Mouse (Mus musculus) forebrain, embryonic 15.5 days (tissue): ENCODE results near the gene Myo9b. TPM values are rescaled to one million over a fixed set of nuclear protein-coding genes. Genes with fewer than 3 reads are reported as not detected.
"Not testable (repeated sequence)": the region's sequence is repeated elsewhere in the genome, so short reads cannot be mapped to it uniquely, and the experiment has no call there.

Experiments
- ATAC-seq: fragments of 200-750 bp; cut with Nextera tagmentation; replicated peaks from 2 replicates; pipeline ENCODE4 v1.8.0; 2017; ENCODE audit warnings: mild to moderate bottlenecking, moderate TSS enrichment, moderate library complexity
- H3K27ac ChIP-seq: fragments of 300-500 bp; sonication (generic); replicated peaks from 2 replicates; pipeline ENCODE4 v1.5.1; 2015; ENCODE audit warnings: mild to moderate bottlenecking, inconsistent platforms
- H3K27me3 ChIP-seq: fragments of 300-500 bp; sonication (generic); 2 replicates; pipeline ENCODE4 v1.6.1; 2015; ENCODE audit warnings: inconsistent platforms
- H3K36me3 ChIP-seq: fragments of 300-500 bp; sonication (generic); 2 replicates; pipeline ENCODE4 v1.6.1; 2015; ENCODE audit warnings: mild to moderate bottlenecking, inconsistent platforms
- H3K4me1 ChIP-seq: fragments of 300-500 bp; sonication (generic); 2 replicates; pipeline ENCODE4 v1.6.1; 2015; ENCODE audit warnings: inconsistent platforms
- H3K4me2 ChIP-seq: fragments of 300-500 bp; sonication (generic); replicated peaks from 2 replicates; pipeline ENCODE4 v1.6.1; 2015; ENCODE audit warnings: mild to moderate bottlenecking, inconsistent platforms
- H3K4me3 ChIP-seq: fragments of 300-500 bp; sonication (generic); 2 replicates; pipeline ENCODE4 v1.5.1; 2015; ENCODE audit warnings: mild to moderate bottlenecking, inconsistent platforms
- H3K9ac ChIP-seq: fragments of 300-500 bp; sonication (generic); replicated peaks from 2 replicates; pipeline ENCODE4 v1.6.1; 2015; ENCODE audit warnings: mild to moderate bottlenecking, inconsistent platforms
- H3K9me3 ChIP-seq: fragments of 300-500 bp; sonication (generic); 2 replicates; pipeline ENCODE4 v1.6.1; 2016; ENCODE audit warnings: inconsistent platforms
- WGBS: fragments of 180-500 bp; shearing (Covaris S2); methylation state at CpG from one replicate; pipeline ENCODE4 v1.1.7; 2015; ENCODE audit warnings: mixed read lengths; 5-methylcytosine and 5-hydroxymethylcytosine counted together
- polyA plus RNA-seq: library from polyadenylated mRNA; unstranded; fragments of >200 nt; fragmentation: Nextera tagmentation; extraction: Ambion mirVana; gene quantifications from 2 replicates; pipeline ENCODE4 v1.2.1, GENCODE M21; 2015

Myo9b gene
- polyA plus RNA-seq, 1 experiment from 2014 or later: 20.0 TPM

GRCm38 (mm10) chr8:71299716-71300115 lies 27.2 kb downstream of the Myo9b start:
- peaks cover 18% of the 10 kb centered on the region; the same call in 1 of the 2 replicates for H3K36me3 ChIP-seq
- WGBS: 99% methylated on average over 3 of the region's 3 CpGs

DNA sequence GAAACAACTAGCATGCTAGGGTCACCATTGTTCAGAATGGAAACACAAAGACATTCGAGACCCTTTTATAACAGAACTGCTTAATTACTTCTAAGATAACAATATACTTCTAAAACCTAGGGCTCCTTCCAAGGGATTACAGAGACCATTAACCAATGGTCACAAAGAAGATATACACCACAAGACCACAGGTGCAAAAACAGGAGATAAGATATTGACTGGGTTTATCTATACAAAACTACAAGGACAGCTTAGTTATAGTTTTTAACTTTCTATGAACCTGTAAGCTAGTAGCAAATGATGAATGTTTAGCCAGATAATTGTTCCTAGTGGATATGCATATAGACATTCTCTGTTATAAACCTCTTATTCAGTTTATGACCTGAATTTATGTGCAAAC lies 30.3 kb downstream of the Myo9b start:
- ATAC-seq: no peak
- Histone ChIP-seq H3K9ac (no peak overlapping the region), H3K36me3 (peaks cover 13% of the 10 kb centered on the region; the same call in 1 of the 2 replicates), H3K4me1 (no peaks in the 10 kb centered on the region), H3K9me3 (no peaks in the 10 kb centered on the region), H3K27me3 (no peaks in the 10 kb centered on the region), H3K27ac (no peak overlapping the region), H3K4me3 (no peak overlapping the region), H3K4me2 (no peak overlapping the region)
- WGBS: 98% methylated on average over 1 of the region's 1 CpGs

More at GRCm38 (mm10) chr8:71299716-71300115, 27.2 kb downstream of the Myo9b start:
- no peaks in the 10 kb centered on the region for H3K9me3 ChIP-seq
- no peaks in the 10 kb centered on the region for H3K27me3 ChIP-seq
- H3K4me1 ChIP-seq: no peaks in the 10 kb centered on the region
- no peak for ATAC-seq
- H3K4me2 ChIP-seq: no peak overlapping the region
- H3K9ac ChIP-seq: no peak overlapping the region
- H3K27ac ChIP-seq: no peak overlapping the region
- no peak overlapping the region for H3K4me3 ChIP-seq

DNA sequence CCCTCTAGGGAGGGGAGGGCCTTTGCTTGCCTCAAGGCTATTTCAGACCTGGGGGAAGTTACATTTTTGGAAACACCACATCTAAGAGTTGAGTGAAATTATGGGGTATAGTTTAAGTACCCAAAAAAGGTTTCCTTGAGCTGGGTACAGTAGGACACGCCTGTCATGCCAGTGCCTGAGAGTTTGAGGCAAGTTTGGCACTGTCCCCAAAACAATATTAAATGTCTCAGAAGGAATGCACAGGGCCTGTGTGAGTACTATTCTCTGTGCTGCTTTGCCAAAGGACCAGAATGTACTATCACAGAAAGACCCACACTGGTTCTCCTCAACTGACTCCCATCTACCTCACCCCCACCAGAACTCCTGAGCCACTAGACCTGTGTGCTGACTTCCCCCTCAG lies 31.1 kb downstream of the Myo9b start:
- Histone ChIP-seq H3K4me1 (no peaks in the 10 kb centered on the region), H3K4me2 (no peak overlapping the region), H3K36me3 (peaks cover 7% of the 10 kb centered on the region; the same call in 1 of the 2 replicates), H3K4me3 (no peak overlapping the region), H3K27ac (no peak overlapping the region), H3K9me3 (no peaks in the 10 kb centered on the region), H3K27me3 (no peaks in the 10 kb centered on the region), H3K9ac (no peak overlapping the region)
- no peak for ATAC-seq
- WGBS: 83% methylated on average over 1 of the region's 1 CpGs

- no peak for ATAC-seq
- Histone ChIP-seq H3K9ac (no peak overlapping the region), H3K27ac (no peak overlapping the region), H3K27me3 (no peaks in the 10 kb centered on the region), H3K36me3 (peaks cover 7% of the 10 kb centered on the region; the same call in 1 of the 2 replicates), H3K4me1 (no peaks in the 10 kb centered on the region), H3K4me2 (no peak overlapping the region), H3K4me3 (no peak overlapping the region), H3K9me3 (no peaks in the 10 kb centered on the region)
- 76% methylated on average over 1 of the region's 1 CpGs for WGBS
These were observed 33.5 kb downstream of the Myo9b start for GRCm38 (mm10) chr8:71305988-71306387.

GRCm38 (mm10) chr8:71307371-71307770 lies 34.9 kb downstream of the Myo9b start:
- H3K4me3 ChIP-seq: no peak overlapping the region
- 100% methylated on average over 1 of the region's 1 CpGs for WGBS
- H3K4me1 ChIP-seq: peaks cover 2% of the 10 kb centered on the region; the same call in 1 of the 2 replicates
- H3K9ac ChIP-seq: no peak overlapping the region
- H3K27me3 ChIP-seq: no peaks in the 10 kb centered on the region
- H3K27ac ChIP-seq: no peak overlapping the region
- H3K36me3 ChIP-seq: peaks cover 3% of the 10 kb centered on the region; the same call in 1 of the 2 replicates
- ATAC-seq: no peak
- no peaks in the 10 kb centered on the region for H3K9me3 ChIP-seq
- no peak overlapping the region for H3K4me2 ChIP-seq

DNA sequence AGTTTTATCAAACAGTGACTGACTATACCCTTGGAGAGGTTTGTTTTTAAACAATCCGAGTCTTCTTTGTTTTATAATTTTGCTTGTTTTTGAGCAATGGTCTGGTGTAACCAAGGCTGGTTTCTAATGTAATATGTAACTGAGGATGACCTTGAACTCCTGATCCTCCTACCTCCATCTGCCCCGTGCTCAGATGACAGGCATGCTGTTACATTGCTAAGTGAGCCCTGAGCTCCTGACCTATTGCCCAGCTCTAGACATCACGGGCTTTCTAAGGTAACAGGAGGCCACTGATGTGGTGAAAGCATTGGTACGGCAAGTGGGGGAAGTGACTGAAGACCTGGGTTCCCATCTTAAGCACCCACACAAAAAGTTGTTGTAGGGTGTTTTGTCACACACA lies 35.4 kb downstream of the Myo9b start:
- WGBS: 90% methylated on average over 4 of the region's 4 CpGs

GRCm38 (mm10) chr8:71310446-71310845 lies 37.9 kb downstream of the Myo9b start:
- Histone ChIP-seq H3K4me1 (peaks cover 7% of the 10 kb centered on the region), H3K27me3 (no peaks in the 10 kb centered on the region), H3K9me3 (no peaks in the 10 kb centered on the region), H3K27ac (no peak overlapping the region), H3K36me3 (0 out of 2 replicates have a peak, but pooled peaks cover 4% of the 10 kb centered on the region), H3K9ac (no peak overlapping the region), H3K4me3 (no peak overlapping the region), H3K4me2 (no peak overlapping the region)
- no peak for ATAC-seq
- WGBS: 83% methylated on average over 6 of the region's 6 CpGs

More for the DNA sequence above, 35.4 kb downstream of the Myo9b start:
- H3K9me3 ChIP-seq: no peaks in the 10 kb centered on the region
- no peak for ATAC-seq
- H3K27ac ChIP-seq: no peak overlapping the region
- no peaks in the 10 kb centered on the region for H3K36me3 ChIP-seq
- no peak overlapping the region for H3K4me2 ChIP-seq
- no peak overlapping the region for H3K9ac ChIP-seq
- H3K27me3 ChIP-seq: no peaks in the 10 kb centered on the region
- H3K4me3 ChIP-seq: no peak overlapping the region
- peaks cover 7% of the 10 kb centered on the region for H3K4me1 ChIP-seq

- Histone ChIP-seq H3K9me3 (no peaks in the 10 kb centered on the region), H3K36me3 (0 out of 2 replicates have a peak, but pooled peaks cover 4% of the 10 kb centered on the region), H3K27ac (no peak overlapping the region), H3K4me3 (no peak overlapping the region), H3K4me2 (no peak overlapping the region), H3K9ac (no peak overlapping the region), H3K4me1 (peaks cover 7% of the 10 kb centered on the region), H3K27me3 (no peaks in the 10 kb centered on the region)
- WGBS: 77% methylated on average over 1 of the region's 1 CpGs
- no peak for ATAC-seq
These were observed 40.2 kb downstream of the Myo9b start for GRCm38 (mm10) chr8:71312700-71313099.

DNA sequence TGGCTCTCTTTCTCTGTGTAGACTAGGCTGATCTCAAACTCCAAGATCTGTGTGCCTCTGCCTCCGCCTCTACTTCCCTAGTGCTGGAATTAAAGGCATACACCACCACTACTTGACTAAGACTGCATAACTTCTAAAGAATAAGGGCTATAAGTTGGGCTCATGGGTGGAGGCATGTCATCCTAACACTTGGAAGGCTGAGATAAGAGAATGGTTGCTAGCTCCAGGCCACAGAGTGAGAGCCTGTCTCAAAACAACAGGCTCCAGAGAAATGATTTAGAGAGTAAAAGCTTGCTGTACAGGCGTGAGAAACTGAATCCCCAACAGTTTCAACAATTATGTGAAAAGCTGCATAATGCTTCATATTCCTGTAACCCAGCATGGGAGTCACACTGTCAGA lies 41.4 kb downstream of the Myo9b start:
- H3K4me2 ChIP-seq: no peak overlapping the region
- H3K9me3 ChIP-seq: no peaks in the 10 kb centered on the region
- H3K27me3 ChIP-seq: no peaks in the 10 kb centered on the region
- peaks cover 7% of the 10 kb centered on the region for H3K4me1 ChIP-seq
- no peak overlapping the region for H3K9ac ChIP-seq
- no peak overlapping the region for H3K4me3 ChIP-seq
- H3K27ac ChIP-seq: no peak overlapping the region
- 91% methylated on average over 2 of the region's 2 CpGs for whole genome bisulfite sequencing
- ATAC-seq: no peak
- H3K36me3 ChIP-seq: 0 out of 2 replicates have a peak, but pooled peaks cover 4% of the 10 kb centered on the region

- Histone ChIP-seq H3K4me1 (peaks cover 7% of the 10 kb centered on the region), H3K4me2 (no peak overlapping the region), H3K4me3 (no peak overlapping the region), H3K27me3 (no peaks in the 10 kb centered on the region), H3K27ac (no peak overlapping the region), H3K9ac (no peak overlapping the region), H3K9me3 (no peaks in the 10 kb centered on the region), H3K36me3 (0 out of 2 replicates have a peak, but pooled peaks cover 4% of the 10 kb centered on the region)
- no peak for ATAC-seq
- 97% methylated on average over 5 of the region's 5 CpGs for WGBS
These were observed 43.5 kb downstream of the Myo9b start for GRCm38 (mm10) chr8:71315972-71316371.

DNA sequence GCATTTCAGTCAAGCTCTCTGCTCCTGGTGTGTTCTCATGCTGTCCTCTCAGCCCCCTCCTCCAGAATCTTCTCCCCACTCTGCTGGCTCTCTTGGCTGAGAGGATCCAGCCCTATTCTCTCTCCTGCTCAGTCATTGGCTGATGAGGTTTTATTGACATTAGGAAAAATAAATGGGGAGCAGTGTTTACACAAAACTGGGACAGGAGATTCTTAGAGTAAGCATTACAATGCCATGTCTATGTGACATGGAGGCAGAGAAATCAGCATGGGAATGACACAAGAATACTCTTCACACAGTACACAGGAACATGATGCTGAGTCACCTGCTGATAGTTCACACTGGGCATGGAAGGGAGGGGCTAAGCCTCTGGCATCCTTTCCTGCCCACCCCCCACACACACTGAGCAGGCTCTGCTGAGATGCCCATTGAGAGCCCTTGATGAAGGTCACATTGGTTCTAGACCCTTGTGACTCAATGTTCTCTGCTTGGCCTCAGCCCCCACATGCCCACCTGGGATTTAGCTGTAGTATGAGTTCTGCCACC lies 44.0 kb downstream of the Myo9b start:
- no peak for ATAC-seq
- H3K9ac ChIP-seq: no peak overlapping the region
- no peak overlapping the region for H3K4me3 ChIP-seq
- H3K27ac ChIP-seq: no peak overlapping the region
- no peaks in the 10 kb centered on the region for H3K27me3 ChIP-seq
- H3K36me3 ChIP-seq: peaks cover 5% of the 10 kb centered on the region; the same call in 1 of the 2 replicates
- peaks cover 7% of the 10 kb centered on the region for H3K4me1 ChIP-seq
- no peak overlapping the region for H3K4me2 ChIP-seq
- H3K9me3 ChIP-seq: no peaks in the 10 kb centered on the region

DNA sequence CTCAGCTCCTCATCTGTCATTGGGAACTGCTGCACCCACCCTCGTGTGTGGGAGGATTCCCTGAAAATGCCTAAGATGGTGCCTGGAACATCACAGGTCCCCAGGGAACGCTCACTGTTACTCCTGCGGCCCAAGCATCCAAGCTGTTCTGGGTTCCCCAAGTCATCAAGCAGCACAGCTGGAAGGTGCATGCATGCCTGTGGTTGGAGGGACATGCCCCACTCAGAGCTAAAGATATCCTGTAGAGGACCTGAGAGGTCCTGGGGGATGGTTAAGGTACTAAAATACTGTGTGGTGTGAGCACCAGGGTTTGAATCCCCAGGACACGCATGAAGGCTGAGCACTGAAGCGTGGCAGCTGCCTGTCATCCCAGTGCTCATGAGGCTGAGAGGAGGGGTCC lies 46.1 kb downstream of the Myo9b start:
- peaks cover 24% of the 10 kb centered on the region for H3K36me3 ChIP-seq
- H3K4me2 ChIP-seq, H3K4me1 ChIP-seq, ATAC-seq, H3K4me3 ChIP-seq, H3K27ac ChIP-seq, H3K9ac ChIP-seq, H3K9me3 ChIP-seq, H3K27me3 ChIP-seq: not testable (repeated sequence)
- 89% methylated on average over 5 of the region's 5 CpGs for WGBS

DNA sequence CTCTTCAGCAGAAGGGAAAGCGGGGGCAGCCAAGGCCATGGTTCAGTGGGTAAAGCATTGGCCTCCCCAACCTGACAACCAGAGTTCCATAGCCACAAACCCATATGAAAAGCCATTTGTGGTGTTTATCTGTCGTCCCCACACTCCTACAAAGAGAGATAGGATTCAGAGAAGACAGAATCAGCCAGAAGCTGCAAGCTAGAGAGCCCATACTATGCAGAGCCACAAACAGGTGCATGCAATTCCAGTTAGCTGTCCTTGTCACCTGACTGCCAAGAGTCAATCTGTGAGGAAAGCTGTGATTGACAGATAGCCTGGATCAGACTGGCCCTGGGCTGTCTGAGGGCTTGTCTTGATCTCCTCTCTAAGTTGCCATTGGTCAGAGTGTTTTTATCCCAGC lies 47.2 kb downstream of the Myo9b start:
- not testable (repeated sequence) for H3K4me2 ChIP-seq, H3K27ac ChIP-seq, H3K4me1 ChIP-seq, H3K4me3 ChIP-seq, ATAC-seq, H3K9ac ChIP-seq, H3K9me3 ChIP-seq, H3K27me3 ChIP-seq
- WGBS: 81% methylated on average over 2 of the region's 2 CpGs
- H3K36me3 ChIP-seq: peaks cover 35% of the 10 kb centered on the region
